Mouse (Mus musculus): ENCODE results near the gene 2310011J03Rik.

DNA sequence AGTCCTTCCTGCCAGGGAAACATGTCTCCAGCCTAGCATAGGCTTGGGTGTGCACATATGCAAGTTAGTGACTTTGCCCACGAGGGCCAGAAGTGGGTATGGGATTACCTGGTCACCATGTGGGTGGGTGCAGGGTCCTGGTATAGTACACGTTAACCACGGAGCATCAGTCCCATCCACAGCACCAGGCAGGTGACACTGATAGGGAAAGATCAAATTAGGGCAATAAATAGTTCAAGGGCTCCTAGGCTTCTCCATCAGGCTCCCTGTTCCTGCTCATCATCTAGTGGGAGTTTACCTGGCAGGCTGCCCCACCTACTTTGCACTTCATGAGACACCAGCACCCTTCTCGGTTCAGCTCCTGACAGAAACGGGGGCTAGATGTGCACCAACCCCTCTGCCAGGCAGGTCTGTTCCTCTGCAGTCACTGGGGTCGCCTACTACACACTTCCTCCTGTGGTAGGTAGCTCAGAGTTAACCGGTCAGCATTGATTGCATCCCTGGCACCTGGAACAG lies 25.5 kb downstream of the 2310011J03Rik start:
- TF ChIP-seq POLR2A (IDR thresholded peaks at IDR 0.05; ENCODE audit: borderline replicate concordance, extremely low read depth, low read depth, low read length) (no peak), CTCF (IDR thresholded peaks at IDR 0.05; ENCODE audit: insufficient read depth, low read length) (no peak)

Measured in lung, adult 2 months (tissue).